24 mouse cellular contexts compared by ENCODE assay signal in the genomic region with DNA sequence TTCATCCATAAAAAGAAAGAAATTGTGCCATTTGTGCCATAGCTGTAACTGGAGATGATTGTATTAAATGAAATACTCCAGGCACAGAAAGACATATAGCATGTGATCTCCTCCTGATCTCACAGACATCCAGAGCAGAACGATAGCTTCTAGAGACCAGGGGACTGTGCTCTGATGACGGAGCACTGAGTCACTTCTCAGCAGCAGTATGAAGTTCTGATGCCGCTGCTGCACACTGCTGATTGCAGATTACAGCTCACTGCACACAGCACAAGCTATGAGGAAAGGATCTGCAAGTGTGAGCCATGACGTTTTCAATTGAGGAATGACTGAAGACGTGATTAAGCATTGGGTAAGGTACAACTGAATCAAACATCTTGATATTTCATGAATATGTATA.
"Had no signal": no experiment of that assay in that cellular context is flagged by ENCODE, and none has a peak within 500 bp of the region (broad histone marks: within the 10 kb centered on the region; RNA-seq: fewer than 3 reads in every experiment).

No protein-coding gene starts in this region.

- H3K9me3 ChIP-seq: kidney, embryonic 15.5 days; limb, embryonic 12.5 days; limb, embryonic 15.5 days; midbrain, embryonic 10.5 days; neural tube, embryonic 12.5 days; neural tube, embryonic 15.5 days had no signal

- H3K27me3 ChIP-seq: kidney, embryonic 15.5 days; limb, embryonic 12.5 days; limb, embryonic 15.5 days; megakaryocyte, embryonic 14.5 days; neural tube, embryonic 12.5 days; neural tube, embryonic 15.5 days had no signal

- H3K4me3 ChIP-seq: kidney, embryonic 15.5 days; left cerebral cortex, adult 2 months; limb, embryonic 12.5 days; limb, embryonic 15.5 days; megakaryocyte, embryonic 14.5 days; midbrain, embryonic 10.5 days; neural tube, embryonic 12.5 days; neural tube, embryonic 15.5 days had no signal

- H3K9ac ChIP-seq: kidney, embryonic 15.5 days; limb, embryonic 12.5 days; limb, embryonic 15.5 days; liver, embryonic 14.5 days; liver, postnatal 0 days; lung, embryonic 14.5 days; neural tube, embryonic 12.5 days; neural tube, embryonic 15.5 days had no signal

- H3K27ac ChIP-seq: kidney, embryonic 15.5 days; left cerebral cortex, adult 2 months; limb, embryonic 12.5 days; limb, embryonic 15.5 days; liver, embryonic 14.5 days; midbrain, embryonic 10.5 days; neural tube, embryonic 12.5 days; neural tube, embryonic 15.5 days; stomach, postnatal 0 days had no signal

- H3K4me2 ChIP-seq: kidney, embryonic 15.5 days; limb, embryonic 12.5 days; limb, embryonic 15.5 days; liver, embryonic 11.5 days; lung, embryonic 14.5 days; neural tube, embryonic 12.5 days; neural tube, embryonic 15.5 days had no signal

- ATAC-seq: liver, postnatal 0 days had no signal

- H3K36me3 ChIP-seq: kidney, embryonic 15.5 days; limb, embryonic 12.5 days; limb, embryonic 15.5 days; midbrain, embryonic 10.5 days; neural tube, embryonic 12.5 days; neural tube, embryonic 15.5 days had no signal

- H3K4me1 ChIP-seq: kidney, embryonic 15.5 days; limb, embryonic 12.5 days; limb, embryonic 15.5 days; megakaryocyte, embryonic 14.5 days; neural tube, embryonic 12.5 days; neural tube, embryonic 15.5 days had no signal

- DNase-seq: kidney, adult 11 months; kidney, adult 8-10 months; kidney, postnatal 10 days; kidney, postnatal 36 days; layer of hippocampus, postnatal 36 days; liver, postnatal 0 days; lung, embryonic 14.5 days; lung, postnatal 36 days; midbrain, embryonic 14.5 days; retina, postnatal 1 day; right cerebral cortex, postnatal 4 days; thymus, adult 2 months; thymus, postnatal 25 days had no signal
